Mouse (Mus musculus): ENCODE results near the gene Adgrg7.
A peak's percentile ranks its signal among the peaks of the same experiment; 100 is the strongest.

The Adgrg7 gene

DNA sequence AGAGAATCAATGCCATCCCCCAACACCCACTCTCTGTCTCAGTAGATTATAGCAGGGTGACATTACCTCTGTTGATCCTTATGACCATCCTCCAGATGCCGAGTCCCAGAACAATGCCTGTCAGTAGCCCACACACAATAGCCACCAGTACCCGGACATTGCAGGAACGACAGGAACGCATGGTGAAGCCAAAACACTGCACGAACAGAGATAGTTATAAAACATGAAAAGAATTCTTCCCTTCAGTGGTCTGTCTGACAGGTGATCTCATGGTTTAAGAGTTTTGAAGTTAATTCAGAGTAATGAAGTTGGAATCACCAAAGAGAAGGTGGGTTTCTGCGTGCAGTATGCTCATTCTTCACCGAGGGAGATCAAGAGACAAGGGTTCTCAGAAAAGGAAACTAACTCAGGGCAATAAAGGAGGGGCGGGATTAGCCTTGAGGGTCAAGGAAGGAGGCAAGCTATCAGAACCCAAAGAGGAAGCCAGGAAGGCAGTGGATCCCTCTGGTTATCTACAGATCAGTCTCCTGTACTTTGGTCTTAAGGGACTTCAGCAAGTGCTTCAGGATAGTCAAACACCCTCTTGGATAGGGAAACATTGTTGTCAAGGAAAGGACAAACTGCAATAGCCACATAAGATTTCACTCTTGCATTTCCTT, at the start of gene Adgrg7:
Adgrg7 (minus strand) TSS at position 375 of the 659 bp plus-strand sequence.
- no peak for DNase-seq

DNA sequence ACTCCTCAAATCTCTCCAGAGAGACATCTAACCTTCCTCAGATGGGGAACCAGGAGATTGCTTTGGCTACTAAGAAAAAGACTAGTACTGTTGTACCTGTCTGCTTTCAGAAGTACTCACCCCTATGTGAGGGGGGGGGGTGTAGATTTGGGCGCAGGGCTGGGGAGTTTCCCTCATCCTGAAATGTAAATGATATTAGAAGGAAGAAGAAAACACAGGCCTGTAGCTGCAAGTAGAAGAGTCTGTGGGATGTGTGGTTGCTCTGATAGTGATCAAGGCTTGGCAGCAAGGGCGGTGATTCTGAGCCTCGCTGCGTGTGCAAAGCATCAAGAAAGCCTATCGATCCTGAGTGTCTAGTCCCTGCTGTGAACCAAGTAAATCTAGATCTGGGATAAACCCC, 47.3 kb upstream of the Adgrg7 start:
- DNase-seq = no peak

GRCm38 (mm10) chr16:56833312-56833711, 37.7 kb upstream of the Adgrg7 start:
- DNase-seq = no peak

DNA sequence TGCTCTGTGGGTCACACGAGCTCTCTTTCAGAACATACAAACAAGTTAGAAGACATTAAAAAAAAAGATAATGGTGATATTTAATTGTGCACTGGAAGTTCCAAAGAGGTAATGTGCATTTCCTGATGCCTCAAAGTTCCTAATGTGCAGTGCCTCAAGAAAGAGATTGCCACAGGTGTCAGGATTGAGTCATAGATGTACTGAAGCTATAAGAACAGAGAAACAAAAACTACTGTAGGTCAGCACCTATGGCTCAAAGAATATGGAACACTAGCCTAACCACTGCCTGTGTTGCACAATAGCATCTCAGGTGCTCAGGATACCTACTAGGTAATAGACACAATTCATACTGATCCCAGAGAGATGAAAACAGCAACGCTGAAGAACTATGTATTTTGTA, 36.3 kb upstream of the Adgrg7 start:
- DNase-seq = no peak

DNA sequence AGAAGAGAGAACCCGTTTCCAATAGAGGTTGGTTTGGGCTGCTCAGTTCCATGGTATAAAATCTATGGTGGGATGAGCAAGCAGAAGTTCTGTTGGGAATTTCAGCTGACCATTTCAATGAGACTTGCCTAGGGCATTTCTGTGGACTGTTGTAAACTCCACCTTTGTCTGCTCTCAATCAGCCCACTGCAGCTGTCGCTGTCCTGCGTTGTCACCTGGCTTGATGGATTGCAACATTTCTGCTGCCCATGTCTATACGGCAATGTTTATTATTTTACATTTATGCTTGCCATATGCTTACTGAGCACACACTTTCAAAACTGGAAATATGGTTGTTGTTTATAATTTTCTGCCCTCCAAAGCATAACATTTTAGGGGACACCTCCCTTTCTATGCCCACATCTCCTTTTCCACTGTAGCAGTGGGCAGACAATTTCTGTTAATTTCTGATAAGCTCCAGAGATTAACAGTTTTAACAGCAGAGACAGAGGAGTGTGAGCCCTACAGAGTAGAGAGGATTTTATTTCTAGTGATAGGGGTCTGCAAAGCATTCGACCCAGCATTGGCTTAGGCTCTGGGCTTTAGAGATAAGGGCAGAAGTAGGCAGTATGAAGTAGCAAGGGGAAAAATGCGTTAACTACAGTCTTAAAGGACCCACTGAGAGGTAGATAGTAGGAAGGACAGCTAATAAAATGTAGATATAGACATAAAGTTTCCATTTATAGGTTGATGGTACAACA, 5.9 kb upstream of the Adgrg7 start:
- no peak for DNase-seq

- DNase-seq = no peak
These were observed 5.3 kb upstream of the Adgrg7 start for GRCm38 (mm10) chr16:56800946-56801345.

GRCm38 (mm10) chr16:56800469-56800868, 4.8 kb upstream of the Adgrg7 start:
- no peak for DNase-seq

DNA sequence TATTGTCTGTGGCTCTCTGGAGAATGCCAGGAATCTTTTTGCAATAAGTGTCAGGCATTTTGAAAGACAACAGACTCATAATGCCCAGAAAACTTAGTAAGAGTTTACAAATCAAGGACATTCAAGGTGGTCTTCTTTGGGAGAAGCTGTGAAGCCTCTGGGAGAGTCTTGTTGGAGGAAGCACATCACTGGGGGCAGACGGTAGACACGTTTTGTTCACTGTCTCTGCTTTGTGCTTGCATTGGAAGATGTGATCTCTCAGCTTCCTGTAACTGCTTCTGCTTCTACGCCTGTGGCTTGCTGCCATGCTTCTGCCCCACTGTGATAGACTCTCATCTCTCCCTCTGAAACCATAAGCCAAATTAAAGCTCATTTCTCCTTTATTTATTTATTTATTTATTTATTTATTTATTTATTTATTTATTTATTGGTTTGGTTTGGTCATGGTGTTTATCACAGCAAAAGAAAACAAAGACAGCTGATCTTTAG, 3.9 kb upstream of the Adgrg7 start:
- DNase-seq = no peak

DNA sequence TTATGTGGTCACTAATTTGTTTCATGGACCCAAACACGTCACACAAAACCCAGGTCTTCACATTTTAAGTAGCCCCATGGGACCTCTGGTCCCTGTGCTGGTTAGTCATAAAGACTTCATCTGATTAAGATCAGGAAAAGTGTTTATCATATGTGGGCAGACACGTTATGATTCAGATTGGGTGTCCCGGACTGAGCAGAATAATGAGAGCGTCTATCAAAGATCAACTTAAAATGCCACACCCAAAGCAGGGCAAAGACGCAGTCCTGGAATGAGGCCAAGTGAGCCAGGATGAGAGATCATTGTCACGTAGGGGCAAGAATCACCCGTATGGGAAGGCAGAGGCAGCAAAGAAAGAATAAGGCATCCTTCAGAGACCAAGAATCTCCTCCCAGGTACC, 3.2 kb upstream of the Adgrg7 start:
- no peak for DNase-seq

- no peak for DNase-seq
These were observed 1.1 kb downstream of the Adgrg7 start for GRCm38 (mm10) chr16:56794383-56795144.

- DNase-seq = no peak
These were observed 1.9 kb downstream of the Adgrg7 start for GRCm38 (mm10) chr16:56793778-56794177.

- no peak for DNase-seq
These were observed 9.7 kb downstream of the Adgrg7 start for GRCm38 (mm10) chr16:56785943-56786342.

- peak; percentile 61 for DNase-seq
These were observed 24.2 kb downstream of the Adgrg7 start for GRCm38 (mm10) chr16:56771163-56772105.

GRCm38 (mm10) chr16:56729060-56729459, 66.6 kb downstream of the Adgrg7 start:
- no peak for DNase-seq

DNA sequence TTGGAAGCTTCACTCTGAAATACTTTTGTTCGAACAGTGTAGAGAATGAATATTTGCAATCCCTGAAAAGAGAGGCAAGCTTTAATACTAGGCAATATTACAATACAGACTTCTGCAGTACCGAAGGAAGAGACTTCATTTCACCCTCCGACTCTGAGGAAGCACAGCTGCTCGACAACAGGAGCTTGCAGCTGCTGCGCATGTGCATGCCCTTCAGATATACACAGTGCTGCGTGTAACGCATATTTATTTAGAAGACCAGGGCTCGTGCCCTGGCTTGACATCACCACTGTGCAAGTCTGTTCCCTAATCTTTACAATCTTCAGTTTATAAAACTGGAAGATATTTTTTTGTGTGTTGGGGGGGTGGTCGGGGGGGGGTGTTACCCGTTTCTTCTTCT, 70.7 kb downstream of the Adgrg7 start:
- peak; percentile 8 for DNase-seq

GRCm38 (mm10) chr16:56722357-56722756, 73.3 kb downstream of the Adgrg7 start:
- DNase-seq = no peak

- no peak for DNase-seq
These were observed 76.6 kb downstream of the Adgrg7 start for GRCm38 (mm10) chr16:56719031-56719430.

- peak; percentile 100 for DNase-seq
These were observed 78.1 kb downstream of the Adgrg7 start, which contains the start of gene Tfg for GRCm38 (mm10) chr16:56717224-56718200. TSS of gene Tfg (minus strand) at chr16:56717450.

- DNase-seq = no peak
These were observed 79.0 kb downstream of the Adgrg7 start for GRCm38 (mm10) chr16:56716557-56717179.

DNA sequence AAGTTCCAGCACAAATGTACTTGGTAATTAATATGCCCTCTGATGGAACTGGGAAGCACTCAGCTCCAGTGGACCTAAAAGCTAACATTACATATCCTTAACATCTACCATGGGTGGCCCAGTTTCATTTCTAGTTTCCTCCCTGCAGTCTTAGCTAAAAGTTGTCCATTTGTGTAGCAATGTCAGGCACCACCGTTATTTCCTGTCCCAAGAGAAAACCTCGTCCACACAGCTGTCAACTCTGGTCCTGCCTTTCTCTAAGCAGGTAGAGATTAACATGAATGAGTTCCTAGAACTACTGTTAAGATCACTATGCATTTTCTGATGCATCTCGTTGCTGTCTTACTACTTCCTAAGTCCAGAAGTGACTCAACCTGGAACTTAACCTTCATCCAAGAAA, 80.0 kb downstream of the Adgrg7 start:
- no peak for DNase-seq

DNA sequence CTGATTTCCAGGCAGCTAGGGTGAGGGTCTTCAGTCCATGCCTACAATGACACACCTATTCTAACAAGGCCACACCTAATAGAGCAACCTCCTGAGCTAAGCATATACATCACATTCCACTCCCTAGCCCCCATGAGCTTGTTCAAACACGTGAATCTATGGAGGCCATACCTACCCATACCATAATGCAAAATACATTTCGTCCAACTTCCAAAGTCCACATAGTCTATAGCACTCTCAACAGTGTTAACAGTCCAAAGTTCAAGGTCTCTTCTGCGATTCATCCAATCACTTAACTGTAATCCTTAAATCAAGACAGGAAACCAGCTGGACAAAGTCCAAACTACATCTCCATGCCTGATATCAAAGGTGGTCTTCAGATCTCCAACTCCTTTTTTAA, 85.6 kb downstream of the Adgrg7 start:
- no peak for DNase-seq
